ENCODE assay signal across 9 mouse cellular contexts in the genomic region with DNA sequence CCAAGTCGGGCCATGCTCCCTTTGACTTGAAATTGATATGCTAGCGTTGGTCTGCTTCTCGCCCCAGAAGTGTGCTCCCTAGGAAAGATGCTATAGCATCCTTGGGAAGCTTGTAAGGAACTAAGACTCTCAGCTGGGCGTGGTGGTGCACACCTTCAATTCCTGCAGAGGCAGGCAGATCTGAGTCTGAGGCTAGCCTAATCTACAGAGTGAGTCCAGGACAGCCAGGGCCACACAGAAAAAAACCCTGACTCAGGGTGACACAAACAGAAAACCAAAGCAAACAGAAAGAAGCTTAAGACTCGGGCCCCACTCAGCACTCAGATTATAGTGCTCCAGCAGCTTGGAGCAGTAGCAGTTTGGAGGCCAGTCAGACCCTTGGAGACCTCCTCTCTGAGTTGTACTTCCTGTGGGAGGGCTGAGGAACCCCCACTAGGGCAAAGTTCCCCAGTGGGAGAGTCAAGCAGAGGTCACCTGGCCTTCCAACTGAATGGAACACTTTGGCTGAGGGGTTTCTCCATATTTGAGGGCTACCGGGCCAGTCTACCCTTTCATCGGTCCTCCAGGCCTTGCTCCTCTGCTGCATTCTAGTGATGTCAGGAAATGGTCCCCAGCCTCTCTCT. TPM values are rescaled to one million over a fixed set of nuclear protein-coding genes. Genes with fewer than 3 reads are reported as not detected.
DNase-seq lines count a peak whose midpoint lies in the region; ATAC-seq lines count a peak whose summit lies in the region.
"Had no signal": no experiment of that assay in that cellular context is flagged by ENCODE, and none has a peak within 500 bp of the region (broad histone marks: within the 10 kb centered on the region; RNA-seq: fewer than 3 reads in every experiment).

No protein-coding gene starts in this region.

- no peak for ATAC-seq in frontal cortex, adult (ENCODE audit: low TSS enrichment)

- peak; percentile 95 for DNase-seq in heart, adult 11 months
- no peak for DNase-seq in heart, postnatal 4 days
- DNase-seq in thymus, postnatal 14 days: peak; percentile 28
- DNase-seq in thymus, postnatal 4 days: no peak
- DNase-seq in liver: peak; percentile 61
- no peak for DNase-seq in ovary, postnatal 36 days (ENCODE audit: low spot score)
- DNase-seq in urinary bladder, adult 2 months (ENCODE audit: low spot score): no peak

RNA-seq across cellular contexts. Expression of gene Stk10, which starts 1.5 kb away (rescaled TPM):
- 10 to 100 TPM; 11.8 to 12.7 TPM for total RNA-seq in heart, postnatal 4 days (2021)
- 6.2 and 8.5 TPM in 2 replicates for polyA plus RNA-seq in urinary bladder, adult 2 months (2012; rRNA removed)

RNA-seq across cellular contexts. Expression of gene Efcab9, which starts 2.7 kb away (rescaled TPM):
- total RNA-seq in heart, postnatal 4 days (2021): under 1 TPM in 1 of 2 experiments, not detected in 1; 0.47 TPM
- polyA plus RNA-seq in urinary bladder, adult 2 months (2012; rRNA removed): 0.76 and 1.3 TPM in 2 replicates
- total RNA-seq: liver, adult 2 months had no signal
- polyA plus RNA-seq: liver, adult 2 months had no signal

Comparison
In these comparisons a context has a peak if more than half of its experiments do, and no peak if none do; other contexts are left out.
1. DNase-seq: peak in heart, adult 11 months (single experiment), thymus, postnatal 14 days (single experiment) and liver (single experiment); none in heart, postnatal 4 days (single experiment), thymus, postnatal 4 days (single experiment), ovary, postnatal 36 days (single experiment) and urinary bladder, adult 2 months (single experiment).